Mouse (Mus musculus) neural tube, embryonic 15.5 days (tissue): Measurements from ENCODE around the gene Smyd1. TPM values are rescaled to one million over a fixed set of nuclear protein-coding genes. Genes with fewer than 3 reads are reported as not detected.

Experiments used
- ATAC-seq: fragments of 200-750 bp; cut with Nextera tagmentation; 2 replicates; pipeline ENCODE4 v1.8.0; 2017; ENCODE audit warnings: mild to moderate bottlenecking, moderate TSS enrichment, moderate library complexity; ENCODE audit not compliant: low FRiP score
- H3K27ac ChIP-seq: fragments of 300-500 bp; sonication (generic); replicated peaks from 2 replicates; pipeline ENCODE4 v1.5.1; 2015; ENCODE audit warnings: mild to moderate bottlenecking, inconsistent platforms
- H3K27me3 ChIP-seq: fragments of 300-500 bp; sonication (generic); replicated peaks from 2 replicates; pipeline ENCODE4 v1.6.1; 2015; ENCODE audit warnings: inconsistent platforms
- H3K36me3 ChIP-seq: fragments of 300-500 bp; sonication (generic); 2 replicates; pipeline ENCODE4 v1.6.1; 2015; ENCODE audit warnings: inconsistent platforms
- H3K4me1 ChIP-seq: fragments of 300-500 bp; sonication (generic); 2 replicates; pipeline ENCODE4 v1.6.1; 2015; ENCODE audit warnings: inconsistent platforms
- H3K4me2 ChIP-seq: fragments of 300-500 bp; sonication (generic); 2 replicates; pipeline ENCODE4 v1.6.1; 2015; ENCODE audit warnings: inconsistent platforms, mild to moderate bottlenecking, moderate library complexity
- H3K4me3 ChIP-seq: fragments of 300-500 bp; sonication (generic); replicated peaks from 2 replicates; pipeline ENCODE4 v1.5.1; 2015; ENCODE audit warnings: mild to moderate bottlenecking, inconsistent platforms
- H3K9ac ChIP-seq: fragments of 300-500 bp; sonication (generic); replicated peaks from 2 replicates; pipeline ENCODE4 v1.6.1; 2015; ENCODE audit warnings: mild to moderate bottlenecking, inconsistent platforms
- H3K9me3 ChIP-seq: fragments of 300-500 bp; sonication (generic); replicated peaks from 2 replicates; pipeline ENCODE4 v1.6.1; 2016; ENCODE audit warnings: inconsistent platforms
- WGBS: fragments of 180-500 bp; shearing (Covaris S2); methylation state at CpG from one replicate; pipeline ENCODE4 v1.1.7; 2015; ENCODE audit warnings: mixed read lengths; 5-methylcytosine and 5-hydroxymethylcytosine counted together
- polyA plus RNA-seq: library from polyadenylated mRNA; unstranded; fragments of >200 nt; fragmentation: Nextera tagmentation; extraction: Ambion mirVana; gene quantifications from 2 replicates; pipeline ENCODE4 v1.2.1, GENCODE M21; 2015

Gene Smyd1
- polyA plus RNA-seq, result 0.80 and 1.4 TPM in 2 replicates

GRCm38 (mm10) chr6:71321826-71322283, at the start of gene Smyd1:
Gene Smyd1, minus strand, starts transcription at chr6:71322233.
- Histone ChIP-seq H3K27ac (no peak within 1 kb of the TSS), H3K4me3 (no peak within 1 kb of the TSS), H3K27me3 (no peaks in the 10 kb centered on the region), H3K4me2 (no peak within 1 kb of the TSS), H3K9me3 (no peaks in the 10 kb centered on the region), H3K36me3 (no peaks in the 10 kb centered on the region), H3K4me1 (no peaks in the 10 kb centered on the region), H3K9ac (no peak within 1 kb of the TSS)
- ATAC-seq, result no peak
- 84% methylated on average over 3 of the region's 3 CpGs for WGBS

GRCm38 (mm10) chr6:71371085-71371605, 49.1 kb upstream of the Smyd1 start:
- H3K9ac ChIP-seq, result no peak overlapping the region
- no peak for ATAC-seq
- H3K9me3 ChIP-seq, result no peaks in the 10 kb centered on the region
- H3K4me3 ChIP-seq, result no peak overlapping the region
- H3K4me1 ChIP-seq, result no peaks in the 10 kb centered on the region
- H3K4me2 ChIP-seq, result no peak overlapping the region
- no peaks in the 10 kb centered on the region for H3K27me3 ChIP-seq
- no peaks in the 10 kb centered on the region for H3K36me3 ChIP-seq
- no peak overlapping the region for H3K27ac ChIP-seq
- 84% methylated on average over 5 of the region's 5 CpGs for WGBS

- Histone ChIP-seq H3K27ac (no peak overlapping the region), H3K9me3 (no peaks in the 10 kb centered on the region), H3K9ac (no peak overlapping the region), H3K4me3 (no peak overlapping the region), H3K4me2 (no peak overlapping the region), H3K27me3 (no peaks in the 10 kb centered on the region), H3K36me3 (no peaks in the 10 kb centered on the region), H3K4me1 (no peaks in the 10 kb centered on the region)
- 92% methylated on average over 6 of the region's 6 CpGs for WGBS
- no peak for ATAC-seq
These were observed 47.4 kb upstream of the Smyd1 start for GRCm38 (mm10) chr6:71369416-71369815.

- H3K9me3 ChIP-seq, result no peaks in the 10 kb centered on the region
- no peaks in the 10 kb centered on the region for H3K36me3 ChIP-seq
- WGBS, result 75% methylated on average over 2 of the region's 2 CpGs
- H3K4me1 ChIP-seq, result no peaks in the 10 kb centered on the region
- H3K9ac ChIP-seq, result no peak overlapping the region
- H3K4me3 ChIP-seq, result no peak overlapping the region
- ATAC-seq, result no peak
- H3K4me2 ChIP-seq, result no peak overlapping the region
- no peaks in the 10 kb centered on the region for H3K27me3 ChIP-seq
- no peak overlapping the region for H3K27ac ChIP-seq
These were observed 42.0 kb upstream of the Smyd1 start for GRCm38 (mm10) chr6:71363995-71364394.

- no peak overlapping the region for H3K9ac ChIP-seq
- ATAC-seq, result no peak
These were observed 39.2 kb upstream of the Smyd1 start for GRCm38 (mm10) chr6:71361156-71361670.

GRCm38 (mm10) chr6:71360751-71361150, 38.7 kb upstream of the Smyd1 start:
- Histone ChIP-seq H3K9ac (no peak overlapping the region), H3K27me3 (no peaks in the 10 kb centered on the region), H3K27ac (no peak overlapping the region), H3K4me1 (no peaks in the 10 kb centered on the region), H3K4me2 (no peak overlapping the region), H3K9me3 (no peaks in the 10 kb centered on the region), H3K4me3 (no peak overlapping the region), H3K36me3 (no peaks in the 10 kb centered on the region)
- 63% methylated on average over 5 of the region's 5 CpGs for WGBS
- ATAC-seq, result no peak

More at GRCm38 (mm10) chr6:71361156-71361670, 39.2 kb upstream of the Smyd1 start:
- WGBS, result 90% methylated on average over 10 of the region's 10 CpGs
- Histone ChIP-seq H3K9me3 (no peaks in the 10 kb centered on the region), H3K36me3 (no peaks in the 10 kb centered on the region), H3K4me3 (no peak overlapping the region), H3K27me3 (no peaks in the 10 kb centered on the region), H3K27ac (no peak overlapping the region), H3K4me1 (no peaks in the 10 kb centered on the region), H3K4me2 (no peak overlapping the region)

GRCm38 (mm10) chr6:71360221-71360620, 38.2 kb upstream of the Smyd1 start:
- no peak for ATAC-seq
- H3K4me2 ChIP-seq, result no peak overlapping the region
- no peak overlapping the region for H3K9ac ChIP-seq
- no peaks in the 10 kb centered on the region for H3K36me3 ChIP-seq
- H3K27ac ChIP-seq, result no peak overlapping the region
- H3K9me3 ChIP-seq, result no peaks in the 10 kb centered on the region
- H3K27me3 ChIP-seq, result no peaks in the 10 kb centered on the region
- 86% methylated on average over 4 of the region's 4 CpGs for WGBS
- H3K4me3 ChIP-seq, result no peak overlapping the region
- no peaks in the 10 kb centered on the region for H3K4me1 ChIP-seq

- Histone ChIP-seq H3K27me3 (no peaks in the 10 kb centered on the region), H3K4me1 (no peaks in the 10 kb centered on the region), H3K4me2 (no peak overlapping the region), H3K9me3 (no peaks in the 10 kb centered on the region), H3K36me3 (no peaks in the 10 kb centered on the region), H3K9ac (no peak overlapping the region), H3K4me3 (no peak overlapping the region), H3K27ac (no peak overlapping the region)
- 93% methylated on average over 7 of the region's 7 CpGs for whole genome bisulfite sequencing
- no peak for ATAC-seq
These were observed 35.5 kb upstream of the Smyd1 start for GRCm38 (mm10) chr6:71357493-71357892.

- H3K4me2 ChIP-seq, result no peak overlapping the region
- no peak for ATAC-seq
- H3K36me3 ChIP-seq, result no peaks in the 10 kb centered on the region
- no peak overlapping the region for H3K9ac ChIP-seq
- no peak overlapping the region for H3K27ac ChIP-seq
- no peaks in the 10 kb centered on the region for H3K27me3 ChIP-seq
- H3K4me1 ChIP-seq, result no peaks in the 10 kb centered on the region
- H3K9me3 ChIP-seq, result no peaks in the 10 kb centered on the region
- 79% methylated on average over 2 of the region's 2 CpGs for WGBS
- no peak overlapping the region for H3K4me3 ChIP-seq
These were observed 31.7 kb upstream of the Smyd1 start for GRCm38 (mm10) chr6:71353722-71354121.

GRCm38 (mm10) chr6:71352866-71353427, 30.9 kb upstream of the Smyd1 start:
- H3K27ac ChIP-seq, result no peak overlapping the region
- H3K4me2 ChIP-seq, result no peak overlapping the region
- no peak overlapping the region for H3K4me3 ChIP-seq
- no peaks in the 10 kb centered on the region for H3K27me3 ChIP-seq
- 88% methylated on average over 10 of the region's 10 CpGs for WGBS
- H3K4me1 ChIP-seq, result no peaks in the 10 kb centered on the region
- H3K36me3 ChIP-seq, result no peaks in the 10 kb centered on the region
- no peak for ATAC-seq
- H3K9me3 ChIP-seq, result no peaks in the 10 kb centered on the region
- H3K9ac ChIP-seq, result no peak overlapping the region

GRCm38 (mm10) chr6:71352201-71352600, 30.2 kb upstream of the Smyd1 start:
- ATAC-seq, result no peak
- Histone ChIP-seq H3K36me3 (no peaks in the 10 kb centered on the region), H3K27ac (no peak overlapping the region), H3K27me3 (no peaks in the 10 kb centered on the region), H3K9me3 (no peaks in the 10 kb centered on the region), H3K4me1 (no peaks in the 10 kb centered on the region), H3K4me2 (no peak overlapping the region), H3K9ac (no peak overlapping the region), H3K4me3 (no peak overlapping the region)
- WGBS, result 93% methylated on average over 6 of the region's 6 CpGs

- ATAC-seq, result no peak
- Histone ChIP-seq H3K4me3 (no peak overlapping the region), H3K27me3 (no peaks in the 10 kb centered on the region), H3K4me2 (no peak overlapping the region), H3K4me1 (no peaks in the 10 kb centered on the region), H3K36me3 (no peaks in the 10 kb centered on the region), H3K9me3 (no peaks in the 10 kb centered on the region), H3K27ac (no peak overlapping the region), H3K9ac (no peak overlapping the region)
- WGBS, result 98% methylated on average over 3 of the region's 3 CpGs
These were observed 29.2 kb upstream of the Smyd1 start for GRCm38 (mm10) chr6:71351201-71351600.
